Mouse (Mus musculus): Measurements from ENCODE around the gene Tpo.

The Tpo gene

DNA sequence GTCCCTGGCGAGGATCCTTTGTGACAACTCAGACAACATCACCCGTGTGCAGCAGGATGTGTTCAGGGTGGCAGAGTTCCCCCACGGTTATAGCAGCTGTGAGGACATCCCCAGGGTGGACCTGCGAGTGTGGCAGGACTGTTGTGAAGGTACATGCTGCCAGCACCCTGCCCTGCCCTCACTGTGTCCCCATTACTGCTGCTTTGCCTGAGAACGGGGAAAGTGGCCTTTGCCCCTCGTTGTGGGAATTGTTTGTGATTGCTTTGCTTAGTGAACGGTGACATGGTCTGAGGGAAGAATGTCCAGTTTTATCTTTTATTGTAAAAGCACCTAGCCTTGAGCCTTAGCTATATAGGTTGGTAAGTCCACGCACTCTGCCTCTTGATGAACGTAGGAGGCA, 125.8 kb downstream of the Tpo start:
- no peak for DNase-seq
